Mouse (Mus musculus) left cerebral cortex, postnatal 36 days (tissue): Measurements from ENCODE around the gene Srgn. TPM values are rescaled to one million over a fixed set of nuclear protein-coding genes. Genes with fewer than 3 reads are reported as not detected.

ENCODE experiments used
- DNase-seq, 2 experiments: peaks; one replicate each; pipeline ENCODE4 v3.0.0; 2021 to 2022; ENCODE audit warnings: low spot score in 2 of 2, mixed read lengths in 1 of 2
- intact Hi-C: fragments of 180-260 bp; cut with DNase I; formaldehyde crosslinking; loops from one replicate; pipeline ENCODE4 v1.15.1; 2025
- total RNA-seq, 2 experiments: library from RNA; stranded (reverse); gene quantifications; 2 replicates each; pipeline ENCODE4 v1.2.3; 2021

The Srgn gene
- total RNA-seq, 2 experiments from 2014 or later: 7.7 to 8.9 TPM

- intact Hi-C loops: no loop called here
Observed at GRCm38 (mm10) chr10:62530183-62530582, 2.9 kb upstream of the Srgn start.

DNA sequence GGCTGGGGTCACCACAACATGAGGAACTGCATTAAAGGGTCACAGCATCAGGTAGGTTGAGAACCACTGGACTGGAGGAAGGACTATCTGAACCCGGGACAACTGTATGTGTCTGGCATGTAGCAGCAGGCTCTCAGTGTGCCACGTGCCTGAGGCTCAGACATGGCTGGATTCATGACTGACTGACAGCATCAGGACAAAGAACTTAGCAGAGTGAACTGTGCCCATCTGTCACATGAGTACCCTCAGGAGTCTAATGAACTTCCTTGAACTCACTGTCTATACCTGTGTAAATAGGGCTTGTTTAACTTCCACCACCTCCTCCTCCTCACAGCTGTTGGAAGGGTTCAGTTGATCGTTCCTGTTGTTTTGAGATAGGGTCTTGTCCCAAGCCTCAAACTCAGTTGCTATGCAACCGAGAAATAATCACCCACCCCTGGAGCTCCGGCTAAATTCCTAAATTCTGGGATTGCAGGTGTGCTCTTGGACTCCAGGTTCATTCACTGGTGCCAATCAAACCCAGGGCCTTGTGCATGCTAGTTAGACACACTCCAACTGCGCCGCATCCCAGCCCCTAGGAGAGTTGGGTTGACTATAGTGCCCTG lies 4.8 kb downstream of the Srgn start:
- no peak for DNase-seq
- intact Hi-C loops: no loop called here

More at GRCm38 (mm10) chr10:62530183-62530582, 2.9 kb upstream of the Srgn start:
- no peak for DNase-seq

DNA sequence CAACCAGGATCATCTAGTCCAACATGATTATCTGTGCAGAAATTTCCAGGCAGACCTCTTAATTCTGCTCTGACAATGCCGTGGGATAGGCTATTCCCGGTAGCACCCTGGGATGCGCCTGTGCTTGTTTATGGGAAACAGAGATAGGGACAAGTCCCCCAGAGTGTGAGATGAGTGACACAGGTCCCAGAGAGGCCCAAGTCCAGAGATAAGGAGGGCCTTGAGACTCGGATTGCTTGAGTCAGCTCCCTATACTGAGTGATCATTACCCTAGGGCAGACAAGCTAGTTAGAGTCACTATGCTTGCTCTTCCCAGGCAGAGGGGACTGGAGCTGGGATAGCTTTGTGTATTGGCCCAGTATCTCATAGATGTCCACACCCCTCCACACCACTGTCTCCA lies 5.5 kb downstream of the Srgn start:
- no peak for DNase-seq
- intact Hi-C loops: no loop called here

DNA sequence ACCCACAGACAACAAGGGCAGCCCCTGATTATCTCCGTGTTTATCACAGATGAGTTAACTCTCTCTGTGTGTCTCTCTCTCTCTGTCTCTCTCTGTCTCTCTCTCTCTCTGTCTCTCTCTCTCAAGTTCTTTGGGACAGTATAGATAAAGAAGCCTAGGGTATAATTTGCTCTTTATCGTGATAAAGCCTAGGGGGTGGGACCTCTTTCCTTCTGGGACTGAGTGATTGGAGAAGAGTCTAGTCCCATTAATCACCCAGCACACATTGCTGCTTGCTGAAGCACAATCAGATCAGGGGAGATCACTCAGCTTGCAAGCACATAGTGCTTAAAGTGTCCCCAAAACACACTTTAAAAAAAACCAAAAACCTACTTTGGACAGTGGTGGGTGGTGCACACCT lies 6.3 kb downstream of the Srgn start:
- intact Hi-C loops: no loop called here
- DNase-seq: no peak

- intact Hi-C loops: no loop called here
Observed at GRCm38 (mm10) chr10:62517511-62517910, 9.7 kb downstream of the Srgn start.

DNA sequence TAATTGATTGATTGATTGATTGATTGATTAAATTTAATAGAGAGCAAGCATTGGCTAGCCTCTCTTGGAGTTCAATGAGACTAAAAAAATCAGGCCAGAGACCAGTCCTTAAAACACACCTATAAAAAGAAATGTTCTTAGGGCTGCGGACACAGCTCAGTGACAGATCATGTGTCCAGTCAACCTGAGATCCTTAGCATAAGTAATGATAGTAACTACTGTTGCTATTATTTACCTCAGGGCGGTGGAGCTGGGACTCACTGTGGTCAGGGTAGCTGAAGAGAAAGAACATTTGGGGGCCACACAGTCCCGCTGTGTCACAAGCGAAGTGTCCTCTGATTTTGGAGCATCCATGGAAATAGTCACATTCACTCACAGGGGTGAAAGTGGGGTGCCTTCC lies 14.4 kb downstream of the Srgn start:
- no peak for DNase-seq
- intact Hi-C loops: no loop called here

More at GRCm38 (mm10) chr10:62517511-62517910, 9.7 kb downstream of the Srgn start:
- DNase-seq: no peak

DNA sequence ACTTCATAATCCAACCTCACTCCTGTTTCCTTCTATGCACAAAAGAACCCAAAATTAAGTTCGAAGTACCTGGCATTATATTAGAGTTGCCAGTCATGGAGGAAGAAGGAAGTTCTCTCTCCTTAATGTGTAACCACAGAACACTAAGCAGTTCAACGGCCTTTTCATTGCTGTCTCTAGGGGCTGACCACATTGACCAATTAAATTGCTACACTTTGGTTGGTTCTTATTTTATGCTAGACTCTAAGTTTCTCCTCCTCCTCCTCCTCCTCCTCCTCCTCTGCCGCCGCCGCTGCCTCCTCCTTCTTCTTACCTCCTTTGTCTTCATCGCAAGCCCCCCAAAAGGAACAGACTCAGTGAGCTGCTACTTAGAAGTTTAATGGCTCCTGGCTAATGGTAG lies 15.7 kb downstream of the Srgn start:
- intact Hi-C loops: no loop called here

DNA sequence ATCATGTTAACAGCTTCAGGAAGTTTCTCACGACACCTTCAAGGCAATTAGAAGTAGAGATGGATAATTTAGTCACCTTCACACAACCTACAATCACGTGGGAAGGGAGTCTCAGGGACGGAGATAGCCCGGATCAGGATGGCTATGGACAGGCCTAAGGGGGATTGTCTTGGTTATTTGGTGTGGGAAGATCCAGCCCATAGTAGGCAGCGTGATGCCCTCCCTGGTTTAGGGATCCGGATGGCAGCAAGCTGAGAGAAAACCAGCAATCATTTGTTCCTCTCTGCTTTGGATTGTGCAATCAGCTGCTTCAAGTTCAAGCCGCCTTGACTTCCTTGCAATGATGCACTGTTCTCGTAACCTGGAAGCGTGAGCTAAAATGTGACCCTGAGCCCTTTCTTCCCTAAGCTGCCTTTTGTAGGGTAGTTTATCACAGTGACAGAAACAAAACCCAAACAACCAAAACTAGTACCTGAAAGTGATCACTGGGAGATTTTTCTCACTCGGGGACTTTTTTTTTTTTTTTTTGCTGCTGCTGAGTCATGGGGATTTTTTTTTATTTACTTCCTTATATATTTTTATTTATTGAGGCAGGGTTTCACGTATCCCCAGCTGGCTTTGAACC lies 18.1 kb downstream of the Srgn start:
- no peak for DNase-seq
- intact Hi-C loops: no loop called here

More for the DNA sequence above, 15.7 kb downstream of the Srgn start:
- no peak for DNase-seq

DNA sequence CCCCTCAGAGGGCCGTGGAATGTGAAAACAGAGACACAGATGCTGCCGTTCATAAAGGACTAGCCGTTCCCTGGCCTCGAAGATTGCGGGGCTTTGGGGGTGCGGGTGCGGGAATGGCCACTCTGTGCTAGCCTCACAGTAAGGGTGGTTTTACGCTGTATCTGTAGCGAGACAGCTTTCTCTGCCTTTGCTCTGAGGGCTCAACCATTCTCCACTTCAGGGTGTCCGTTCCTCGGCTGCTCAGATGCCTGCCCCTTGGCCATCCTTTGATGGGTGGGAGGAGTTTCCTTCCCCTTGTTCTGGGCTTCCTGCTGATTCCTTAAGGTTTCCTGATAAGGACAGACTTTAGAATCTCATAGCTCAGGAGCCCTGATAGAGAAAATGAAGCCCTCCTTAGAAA lies 18.8 kb downstream of the Srgn start:
- DNase-seq: no peak
- intact Hi-C loops: no loop called here

GRCm38 (mm10) chr10:62507591-62508308 lies 19.5 kb downstream of the Srgn start:
- DNase-seq: peak in 1 of 2 experiments; percentile 12
- intact Hi-C loops: no loop called here

GRCm38 (mm10) chr10:62507071-62507470 lies 20.2 kb downstream of the Srgn start:
- DNase-seq: no peak
- intact Hi-C loops: no loop called here

DNA sequence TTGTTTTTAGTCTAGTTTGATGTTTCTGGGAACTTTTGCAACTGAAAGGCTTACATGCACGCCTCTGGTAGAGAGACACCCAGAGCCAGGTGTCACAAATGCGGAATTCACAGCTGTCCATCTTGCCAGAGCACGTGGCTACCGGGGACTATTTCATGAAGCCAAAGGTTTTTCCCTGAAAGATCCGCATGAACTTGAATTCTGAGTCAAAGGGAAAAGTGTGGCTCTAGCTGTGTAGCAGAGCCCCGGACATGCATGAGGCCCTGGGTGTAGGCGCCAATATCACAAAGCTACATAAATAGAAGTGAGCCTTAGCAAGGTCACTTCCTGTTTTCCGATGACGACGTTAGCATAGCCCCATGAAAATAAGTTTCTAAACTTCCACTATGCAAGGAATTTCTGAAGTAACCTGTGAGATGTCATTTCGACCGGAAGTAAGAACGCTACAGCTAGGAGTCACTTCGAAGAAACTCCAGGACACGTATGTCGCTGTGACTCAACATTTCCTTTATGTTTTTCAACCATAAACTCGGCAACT lies 21.2 kb downstream of the Srgn start:
- intact Hi-C loops: no loop called here
- no peak for DNase-seq

GRCm38 (mm10) chr10:62505224-62505983 lies 21.8 kb downstream of the Srgn start:
- DNase-seq: no peak
- intact Hi-C loops: no loop called here

DNA sequence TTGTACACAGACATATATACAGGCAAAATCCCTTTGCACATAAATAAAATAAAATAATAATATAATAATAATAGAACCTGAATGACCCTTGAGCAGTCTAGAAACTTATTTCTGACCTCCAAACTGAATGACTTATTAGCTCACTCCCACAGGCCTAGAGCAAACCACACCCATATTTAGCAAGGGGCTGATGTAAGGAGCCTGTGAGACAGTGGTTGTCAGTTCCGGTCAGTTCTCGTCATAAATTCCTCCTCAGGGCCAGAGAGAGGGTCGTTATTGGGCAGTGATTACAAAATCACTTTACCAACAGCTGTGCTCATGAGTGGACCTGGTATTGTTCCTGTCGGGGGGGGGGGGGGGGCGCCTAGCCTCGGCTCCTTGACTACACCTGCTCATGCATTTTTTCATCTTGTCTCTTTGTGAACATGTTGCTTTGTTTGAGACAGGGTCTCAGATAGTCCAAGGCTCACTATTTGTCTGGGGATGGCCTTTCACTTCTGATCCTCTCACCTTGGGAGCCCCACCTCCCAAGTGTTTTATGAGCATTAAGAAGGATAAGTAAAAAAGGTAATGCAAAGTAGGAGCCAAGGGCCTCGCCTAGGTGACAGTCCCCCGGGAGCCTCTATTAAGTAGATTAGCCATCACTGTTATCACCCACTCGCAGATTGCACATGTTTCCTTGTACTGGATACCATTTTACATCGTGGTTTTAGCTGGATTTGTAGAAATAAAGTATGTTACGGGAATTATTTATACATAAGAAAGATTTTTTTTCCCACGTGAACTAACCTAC lies 23.2 kb downstream of the Srgn start:
- intact Hi-C loops: no loop called here

DNA sequence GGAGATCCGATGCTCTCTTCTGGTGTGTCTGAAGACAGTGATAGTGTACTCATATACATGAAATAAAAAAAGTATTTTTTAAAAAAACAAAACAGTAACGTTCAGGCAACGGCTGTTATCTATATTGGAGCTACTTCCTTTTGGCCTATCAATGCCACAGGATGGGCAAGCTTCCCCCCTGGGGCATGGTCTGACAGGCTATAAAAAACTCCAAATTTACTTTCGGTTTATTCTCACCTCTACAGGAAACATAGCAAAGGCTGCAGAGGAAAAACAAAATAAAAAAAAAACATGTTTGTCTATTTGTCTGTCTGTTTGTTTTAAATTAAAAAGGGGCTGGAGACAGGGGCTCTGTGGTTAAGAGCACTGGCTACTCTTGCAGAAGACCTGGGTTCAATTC lies 23.9 kb downstream of the Srgn start:
- intact Hi-C loops: no loop called here

More for the DNA sequence above, 23.2 kb downstream of the Srgn start:
- no peak for DNase-seq

GRCm38 (mm10) chr10:62501951-62502350 lies 25.3 kb downstream of the Srgn start:
- no peak for DNase-seq
- intact Hi-C loops: loop anchor here (2.0 kb wide), 1 partner anchor 49 kb away; no protein-coding TSS in a partner anchor

More for the DNA sequence above, 23.9 kb downstream of the Srgn start:
- DNase-seq: no peak

GRCm38 (mm10) chr10:62500916-62501615 lies 26.2 kb downstream of the Srgn start:
- no peak for DNase-seq
- intact Hi-C loops: loop anchor here (2.0 kb wide), 1 partner anchor 50 kb away; no protein-coding TSS in a partner anchor
